Mouse (Mus musculus) lung, embryonic 15.5 days (tissue): Measurements from ENCODE around the gene Dnah17. TPM values are rescaled to one million over a fixed set of nuclear protein-coding genes. Genes with fewer than 3 reads are reported as not detected.

Experiments used
- ATAC-seq: fragments of 200-750 bp; cut with Nextera tagmentation; 2 replicates; pipeline ENCODE4 v1.8.0; 2017; ENCODE audit warnings: moderate number of reproducible peaks, borderline replicate concordance; ENCODE audit not compliant: low FRiP score, low TSS enrichment; ENCODE audit errors: extremely low read depth
- H3K27ac ChIP-seq: fragments of 300-500 bp; sonication (generic); 2 replicates; pipeline ENCODE4 v1.5.1; 2015; ENCODE audit warnings: moderate library complexity, mild to moderate bottlenecking, inconsistent platforms
- H3K27me3 ChIP-seq: fragments of 300-500 bp; sonication (generic); 2 replicates; pipeline ENCODE4 v1.6.1; 2015; ENCODE audit warnings: inconsistent platforms
- H3K36me3 ChIP-seq: fragments of 300-500 bp; sonication (generic); 2 replicates; pipeline ENCODE4 v1.6.1; 2015; ENCODE audit warnings: inconsistent platforms
- H3K4me1 ChIP-seq: fragments of 300-500 bp; sonication (generic); 2 replicates; pipeline ENCODE4 v1.6.1; 2015; ENCODE audit warnings: inconsistent platforms
- H3K4me2 ChIP-seq: fragments of 300-500 bp; sonication (generic); 2 replicates; pipeline ENCODE4 v1.6.1; 2015; ENCODE audit warnings: inconsistent platforms, mild to moderate bottlenecking, moderate library complexity
- H3K4me3 ChIP-seq: fragments of 300-500 bp; sonication (generic); 2 replicates; pipeline ENCODE4 v1.5.1; 2015; ENCODE audit warnings: mild to moderate bottlenecking, inconsistent platforms
- H3K9ac ChIP-seq: fragments of 300-500 bp; sonication (generic); 2 replicates; pipeline ENCODE4 v1.6.1; 2015; ENCODE audit warnings: inconsistent platforms
- H3K9me3 ChIP-seq: fragments of 300-500 bp; sonication (generic); 2 replicates; pipeline ENCODE4 v1.6.1; 2016; ENCODE audit warnings: inconsistent platforms
- WGBS: fragments of 180-500 bp; shearing (Covaris S2); methylation state at CpG from one replicate; pipeline ENCODE4 v1.1.7; 2015; 5-methylcytosine and 5-hydroxymethylcytosine counted together
- polyA plus RNA-seq: library from polyadenylated mRNA; unstranded; fragments of >200 nt; fragmentation: Nextera tagmentation; extraction: Ambion mirVana; gene quantifications from 2 replicates; pipeline ENCODE4 v1.2.1, GENCODE M21; 2015

Dnah17 gene
- polyA plus RNA-seq, 1 experiment from 2014 or later: 0.19 TPM

- no peaks in the 10 kb centered on the region for H3K27me3 ChIP-seq
- no peak overlapping the region for H3K4me3 ChIP-seq
- H3K36me3 ChIP-seq: peaks cover 36% of the 10 kb centered on the region
- H3K4me1 ChIP-seq: no peaks in the 10 kb centered on the region
- no peak overlapping the region for H3K9ac ChIP-seq
- 85% methylated on average over 8 of the region's 8 CpGs for WGBS
- H3K4me2 ChIP-seq: no peak overlapping the region
- H3K27ac ChIP-seq: no peak overlapping the region
- ATAC-seq: no peak
- no peaks in the 10 kb centered on the region for H3K9me3 ChIP-seq
Observed at GRCm38 (mm10) chr11:118015381-118016145, 114.9 kb downstream of the Dnah17 start.

DNA sequence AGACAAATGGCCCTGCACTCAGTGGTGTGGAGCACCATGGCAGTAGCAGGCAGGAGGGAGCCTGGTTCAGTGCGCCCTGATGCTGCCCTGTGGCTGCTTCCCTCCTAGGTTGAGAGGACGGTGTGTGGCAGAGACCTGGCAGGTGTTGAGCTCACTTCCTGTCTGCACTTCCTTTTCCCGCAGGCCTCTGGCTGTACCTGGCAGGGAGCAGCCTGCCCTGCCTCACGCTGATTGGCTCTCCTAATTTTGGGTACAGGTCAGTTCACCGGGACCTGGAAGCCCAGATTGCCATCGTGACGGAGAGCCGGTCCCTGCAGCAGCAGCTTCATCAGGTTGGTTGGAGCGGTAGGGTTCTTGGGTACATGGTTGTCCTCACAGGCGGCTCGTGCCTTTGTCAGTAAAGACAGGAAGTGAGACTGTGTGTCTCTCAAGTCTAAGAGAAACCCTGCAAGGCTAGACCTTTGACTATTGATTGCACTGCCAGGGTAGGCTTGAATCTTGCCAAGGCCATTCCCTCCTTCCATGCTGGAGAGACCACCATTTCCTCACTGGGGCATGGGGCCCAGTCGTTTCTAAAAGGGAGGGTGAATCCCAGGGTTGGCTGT is 115.9 kb downstream of the Dnah17 start:
- no peak overlapping the region for H3K4me2 ChIP-seq
- H3K27me3 ChIP-seq: no peaks in the 10 kb centered on the region
- H3K4me1 ChIP-seq: no peaks in the 10 kb centered on the region; the same call in 1 of the 2 replicates
- no peaks in the 10 kb centered on the region for H3K9me3 ChIP-seq
- H3K9ac ChIP-seq: no peak overlapping the region
- WGBS: 78% methylated on average over 12 of the region's 12 CpGs
- H3K36me3 ChIP-seq: peaks cover 29% of the 10 kb centered on the region; the same call in 1 of the 2 replicates
- ATAC-seq: no peak
- no peak overlapping the region for H3K27ac ChIP-seq
- no peak overlapping the region for H3K4me3 ChIP-seq

GRCm38 (mm10) chr11:118013339-118013738 is 117.1 kb downstream of the Dnah17 start:
- no peak overlapping the region for H3K9ac ChIP-seq
- H3K4me3 ChIP-seq: no peak overlapping the region
- no peaks in the 10 kb centered on the region for H3K27me3 ChIP-seq
- no peaks in the 10 kb centered on the region for H3K9me3 ChIP-seq
- no peak overlapping the region for H3K4me2 ChIP-seq
- WGBS: 69% methylated on average over 2 of the region's 2 CpGs
- no peak overlapping the region for H3K27ac ChIP-seq
- peaks cover 9% of the 10 kb centered on the region for H3K4me1 ChIP-seq
- H3K36me3 ChIP-seq: peaks cover 25% of the 10 kb centered on the region; the same call in 1 of the 2 replicates
- no peak for ATAC-seq

GRCm38 (mm10) chr11:118012595-118012994 is 117.8 kb downstream of the Dnah17 start:
- Histone ChIP-seq H3K27me3 (no peaks in the 10 kb centered on the region), H3K9me3 (no peaks in the 10 kb centered on the region), H3K27ac (no peak overlapping the region), H3K4me3 (no peak overlapping the region), H3K4me2 (no peak overlapping the region), H3K36me3 (peaks cover 19% of the 10 kb centered on the region; the same call in 1 of the 2 replicates), H3K9ac (no peak overlapping the region), H3K4me1 (peaks cover 16% of the 10 kb centered on the region)
- ATAC-seq: no peak
- WGBS: 91% methylated on average over 1 of the region's 1 CpGs

GRCm38 (mm10) chr11:118009865-118010571 is 120.4 kb downstream of the Dnah17 start:
- Histone ChIP-seq H3K9me3 (no peaks in the 10 kb centered on the region), H3K36me3 (peaks cover 26% of the 10 kb centered on the region), H3K4me2 (no peak overlapping the region), H3K4me3 (no peak overlapping the region), H3K4me1 (peaks cover 20% of the 10 kb centered on the region), H3K27me3 (no peaks in the 10 kb centered on the region), H3K9ac (no peak overlapping the region), H3K27ac (no peak overlapping the region)
- ATAC-seq: no peak
- WGBS: 52% methylated on average over 4 of the region's 4 CpGs

DNA sequence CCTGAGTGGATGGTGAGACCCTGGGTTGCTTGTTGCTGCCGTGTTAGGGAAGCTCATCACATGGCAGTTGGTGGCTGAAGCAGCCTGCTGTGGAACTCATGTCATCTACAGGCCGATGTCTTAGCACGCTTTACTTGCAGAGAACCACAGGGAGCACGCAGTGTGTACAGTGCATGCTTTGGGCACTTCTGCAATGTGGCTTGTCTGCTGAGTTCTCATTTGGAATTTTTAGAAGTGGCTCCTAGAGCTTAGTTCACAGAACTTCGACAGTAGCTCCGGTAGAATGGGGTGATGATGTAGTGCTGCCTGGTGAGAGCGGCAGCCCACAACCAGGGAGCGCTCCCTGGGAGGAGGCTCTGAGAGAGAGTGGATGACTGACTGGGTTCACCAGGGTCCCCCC is 121.6 kb downstream of the Dnah17 start:
- Histone ChIP-seq H3K36me3 (peaks cover 28% of the 10 kb centered on the region), H3K4me2 (no peak overlapping the region)

GRCm38 (mm10) chr11:118008144-118008805 is 122.2 kb downstream of the Dnah17 start:
- Histone ChIP-seq H3K27ac (no peak overlapping the region; the same call in 1 of the 2 replicates), H3K4me3 (no peak overlapping the region), H3K36me3 (peaks cover 34% of the 10 kb centered on the region), H3K9me3 (no peaks in the 10 kb centered on the region), H3K9ac (no peak overlapping the region), H3K4me1 (peaks cover 28% of the 10 kb centered on the region), H3K4me2 (no peak overlapping the region), H3K27me3 (no peaks in the 10 kb centered on the region)
- 66% methylated on average over 5 of the region's 5 CpGs for WGBS
- no peak for ATAC-seq

More for the DNA sequence above, 121.6 kb downstream of the Dnah17 start:
- 68% methylated on average over 8 of the region's 8 CpGs for WGBS
- Histone ChIP-seq H3K4me3 (no peak overlapping the region), H3K27ac (no peak overlapping the region; the same call in 1 of the 2 replicates), H3K9ac (no peak overlapping the region), H3K27me3 (no peaks in the 10 kb centered on the region), H3K9me3 (no peaks in the 10 kb centered on the region), H3K4me1 (peaks cover 23% of the 10 kb centered on the region)
- ATAC-seq: no peak

DNA sequence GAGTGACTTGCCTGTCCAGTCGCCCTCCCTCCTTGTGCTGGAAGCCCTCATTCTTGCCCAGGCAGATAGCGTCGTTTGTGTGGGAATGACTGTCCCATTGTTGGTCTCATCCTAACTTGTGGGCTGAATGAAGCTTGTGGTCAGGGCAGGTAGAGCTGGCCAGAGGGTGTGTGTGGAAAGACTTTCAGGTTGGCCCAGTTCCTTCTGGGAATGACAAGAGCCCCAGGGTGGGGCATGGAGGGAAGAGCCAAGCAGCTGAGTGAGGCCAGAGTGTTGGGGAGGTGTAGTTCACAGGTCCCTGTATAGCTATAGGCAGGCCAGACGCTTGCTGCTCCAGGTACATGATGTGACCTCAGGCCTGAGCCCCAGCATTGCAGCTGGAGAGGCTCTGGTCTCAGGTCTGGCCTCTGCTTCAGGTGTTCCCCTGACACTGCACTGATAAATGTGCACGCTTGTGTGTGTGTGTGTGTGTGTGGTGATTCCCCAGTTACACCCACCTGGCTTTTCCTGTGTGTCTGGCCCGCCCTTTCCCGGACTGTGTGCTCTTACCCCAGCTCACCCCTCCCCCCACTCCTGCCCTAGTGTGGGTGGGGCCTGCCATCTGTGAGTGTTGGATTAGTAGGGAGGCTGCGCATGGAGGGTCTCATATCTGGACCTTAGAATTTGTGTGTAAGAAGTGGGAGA is 122.8 kb downstream of the Dnah17 start:
- no peak overlapping the region for H3K4me3 ChIP-seq
- H3K27me3 ChIP-seq: no peaks in the 10 kb centered on the region
- H3K4me1 ChIP-seq: peaks cover 28% of the 10 kb centered on the region
- H3K9me3 ChIP-seq: no peaks in the 10 kb centered on the region
- no peak overlapping the region for H3K4me2 ChIP-seq
- H3K9ac ChIP-seq: no peak overlapping the region
- H3K27ac ChIP-seq: no peak overlapping the region
- WGBS: 50% methylated on average over 8 of the region's 8 CpGs
- ATAC-seq: peak; percentile 29; the same call in 1 of the 2 replicates
- peaks cover 39% of the 10 kb centered on the region for H3K36me3 ChIP-seq

DNA sequence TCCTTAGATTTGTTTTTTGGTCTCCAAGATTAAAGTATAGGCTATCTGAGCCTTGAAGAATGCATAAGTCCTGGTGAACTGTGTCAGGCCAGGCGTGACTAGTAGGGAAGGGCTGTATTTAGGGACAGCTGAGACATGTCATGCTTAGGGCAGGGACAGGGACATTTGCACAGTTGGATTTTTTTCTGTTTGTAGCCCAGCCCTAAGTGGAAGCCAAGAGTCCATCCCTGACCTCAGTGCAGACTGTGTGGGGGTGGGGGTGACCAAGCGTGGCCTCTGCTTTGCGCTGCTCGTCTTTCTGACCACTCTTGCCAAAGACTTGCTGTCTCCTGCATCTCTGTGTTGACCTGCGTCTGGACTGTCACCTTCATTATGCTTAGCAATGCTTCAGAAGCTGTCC is 126.2 kb downstream of the Dnah17 start:
- Histone ChIP-seq H3K9me3 (no peaks in the 10 kb centered on the region), H3K27me3 (no peaks in the 10 kb centered on the region), H3K36me3 (peaks cover 58% of the 10 kb centered on the region), H3K27ac (0 out of 2 replicates have a peak overlapping the region, but pooled peaks have one; percentile 33), H3K4me3 (no peak overlapping the region), H3K9ac (no peak overlapping the region), H3K4me2 (no peak overlapping the region), H3K4me1 (peaks cover 28% of the 10 kb centered on the region)
- WGBS: 63% methylated on average over 5 of the region's 5 CpGs
- 0 out of 2 replicates have a peak, but pooled peaks have one; percentile 17 for ATAC-seq

- ATAC-seq: no peak
- H3K9me3 ChIP-seq: no peaks in the 10 kb centered on the region
Observed at GRCm38 (mm10) chr11:118003718-118004117, 126.7 kb downstream of the Dnah17 start.

DNA sequence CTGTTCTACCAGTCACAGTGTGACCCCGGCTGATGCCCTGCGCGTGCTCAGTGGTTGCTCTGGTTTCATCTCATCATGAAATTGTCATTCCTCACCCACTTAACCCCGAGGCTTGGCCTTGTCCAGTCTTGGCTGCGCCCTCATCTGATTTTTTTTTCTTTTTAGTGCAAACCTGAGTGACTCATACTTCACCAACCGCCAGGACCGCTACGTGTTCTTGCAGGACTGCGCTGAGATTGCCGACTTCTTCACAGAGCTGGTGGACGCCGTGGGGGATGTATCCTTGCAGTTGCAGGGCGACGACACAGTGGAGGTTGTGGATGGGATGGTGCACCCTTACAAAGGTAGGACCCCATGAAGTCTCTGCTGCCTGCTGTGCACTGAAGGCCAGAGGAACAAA is 127.3 kb downstream of the Dnah17 start:
- Histone ChIP-seq H3K27ac (peak overlapping the region; percentile 33; the same call in 1 of the 2 replicates), H3K4me3 (no peak overlapping the region), H3K9me3 (no peaks in the 10 kb centered on the region), H3K36me3 (peaks cover 58% of the 10 kb centered on the region), H3K4me1 (peaks cover 22% of the 10 kb centered on the region), H3K27me3 (no peaks in the 10 kb centered on the region), H3K9ac (no peak overlapping the region), H3K4me2 (no peak overlapping the region)
- no peak for ATAC-seq
- WGBS: 93% methylated on average over 14 of the region's 14 CpGs

More at GRCm38 (mm10) chr11:118003718-118004117, 126.7 kb downstream of the Dnah17 start:
- H3K27ac ChIP-seq: peak overlapping the region; percentile 33; the same call in 1 of the 2 replicates
- H3K36me3 ChIP-seq: peaks cover 58% of the 10 kb centered on the region
- 58% methylated on average over 5 of the region's 5 CpGs for WGBS
- H3K9ac ChIP-seq: no peak overlapping the region
- no peaks in the 10 kb centered on the region for H3K27me3 ChIP-seq
- no peak overlapping the region for H3K4me2 ChIP-seq
- peaks cover 23% of the 10 kb centered on the region for H3K4me1 ChIP-seq
- no peak overlapping the region for H3K4me3 ChIP-seq
